Comparison of ENCODE assay signal across 9 mouse cellular contexts in genomic region chr11:54058643-54059042, GRCm38 (mm10). TPM values are rescaled to one million over a fixed set of nuclear protein-coding genes. Genes with fewer than 3 reads are reported as not detected.
A peak's percentile ranks its signal among the peaks of the same experiment; 100 is the strongest.
DNase-seq lines count a peak whose midpoint lies in the region; ATAC-seq lines count a peak whose summit lies in the region.
"Had no signal": no experiment of that assay in that cellular context is flagged by ENCODE, and none has a peak within 500 bp of the region (broad histone marks: within the 10 kb centered on the region; RNA-seq: fewer than 3 reads in every experiment).

No protein-coding gene starts in this region.

- peaks cover 46% of the 10 kb centered on the region; the same call in 1 of the 2 replicates for H3K27me3 ChIP-seq in heart, embryonic 10.5 days (ENCODE audit: insufficient read depth, poor library complexity, severe bottlenecking)
- no peaks in the 10 kb centered on the region for H3K27me3 ChIP-seq in forebrain, embryonic 13.5 days
- H3K27me3 ChIP-seq in limb, embryonic 13.5 days = no peaks in the 10 kb centered on the region

- H3K9ac ChIP-seq in forebrain, embryonic 13.5 days = peak overlapping the region; percentile 26; the same call in 1 of the 2 replicates
- peak overlapping the region; percentile 35 for H3K9ac ChIP-seq in limb, embryonic 13.5 days

- peak overlapping the region; percentile 26 for H3K4me2 ChIP-seq in forebrain, embryonic 13.5 days
- peak overlapping the region; percentile 19; the same call in 1 of the 2 replicates for H3K4me2 ChIP-seq in limb, embryonic 13.5 days (replicated peaks)

- intact Hi-C loops in heart, postnatal 25 days (cut with DNase I) = no loop called here

- WGBS in heart, embryonic 10.5 days = 6% methylated on average over 6 of the region's 6 CpGs
- WGBS in forebrain, embryonic 13.5 days = 4% methylated on average over 5 of the region's 6 CpGs
- 22% methylated on average over 6 of the region's 6 CpGs for WGBS in limb, embryonic 13.5 days

- H3K4me3 ChIP-seq in heart, embryonic 10.5 days = no peak overlapping the region
- H3K4me3 ChIP-seq in forebrain, embryonic 13.5 days = no peak overlapping the region
- H3K4me3 ChIP-seq in limb, embryonic 13.5 days = no peak overlapping the region
- H3K4me3 ChIP-seq: erythroblast, embryonic 14.5 days had no signal

- peaks cover 53% of the 10 kb centered on the region for H3K4me1 ChIP-seq in heart, embryonic 10.5 days
- H3K4me1 ChIP-seq in forebrain, embryonic 13.5 days = peaks cover 40% of the 10 kb centered on the region
- peaks cover 74% of the 10 kb centered on the region for H3K4me1 ChIP-seq in limb, embryonic 13.5 days

- ATAC-seq in forebrain, embryonic 13.5 days = peak; percentile 72
- no peak for ATAC-seq in limb, embryonic 13.5 days (ENCODE audit: low FRiP score, low read depth)

- H3K36me3 ChIP-seq in heart, embryonic 10.5 days = no peaks in the 10 kb centered on the region
- no peaks in the 10 kb centered on the region for H3K36me3 ChIP-seq in forebrain, embryonic 13.5 days (ENCODE audit: poor library complexity, severe bottlenecking)
- H3K36me3 ChIP-seq in limb, embryonic 13.5 days = peaks cover 42% of the 10 kb centered on the region

- H3K27ac ChIP-seq in heart, embryonic 10.5 days = peak overlapping the region; percentile 38; the same call in 1 of the 2 replicates
- H3K27ac ChIP-seq in forebrain, embryonic 13.5 days = peak overlapping the region; percentile 87
- peak overlapping the region; percentile 90 for H3K27ac ChIP-seq in limb, embryonic 13.5 days

- no peak for DNase-seq in heart, embryonic 10.5 days (ENCODE audit: low spot score)
- no peak for DNase-seq in heart, postnatal 25 days (ENCODE audit: low spot score)
- DNase-seq in brain, adult 2 months (ENCODE audit: low read depth, low spot score) = peak; percentile 78
- no peak for DNase-seq in thymus, postnatal 14 days
- no peak for DNase-seq in left cerebral cortex, adult 18-20 months (ENCODE audit: low spot score in 2 of 2)
- no peak for DNase-seq in frontal cortex, adult 2 months (ENCODE audit: extremely low spot score in 1 of 2, low spot score in 1 of 2)

- no peaks in the 10 kb centered on the region for H3K9me3 ChIP-seq in heart, embryonic 10.5 days
- no peaks in the 10 kb centered on the region for H3K9me3 ChIP-seq in forebrain, embryonic 13.5 days (replicated peaks)
- H3K9me3 ChIP-seq in limb, embryonic 13.5 days = no peaks in the 10 kb centered on the region

RNA-seq across cellular contexts. Expression of gene Pdlim4, which starts 10.2 kb away (rescaled TPM):
- polyA plus RNA-seq in heart, embryonic 10.5 days (2016; fragmentation: Nextera tagmentation; extraction: Ambion mirVana) = 12.9 and 27.8 TPM in 2 replicates
- total RNA-seq in heart, postnatal 25 days (2021) = 10 to 100 TPM; 34.4 to 42.1 TPM
- polyA plus RNA-seq in forebrain, embryonic 13.5 days (2015; fragmentation: Nextera tagmentation; extraction: Ambion mirVana) = 36.2 and 38.3 TPM in 2 replicates
- 162 and 169 TPM in 2 replicates for polyA plus RNA-seq in limb, embryonic 13.5 days (2015; fragmentation: Nextera tagmentation; extraction: Ambion mirVana)
- total RNA-seq in left cerebral cortex, adult 18-20 months (2021) = 10 to 100 TPM; 13.5 to 14.5 TPM
- polyA plus RNA-seq in frontal cortex, adult 2 months (2012; rRNA removed) = 22.6 and 24.7 TPM in 2 replicates

RNA-seq across cellular contexts. Expression of gene Slc22a4, which starts 30.8 kb away (rescaled TPM):
- 3.4 and 4.5 TPM in 2 replicates for polyA plus RNA-seq in heart, embryonic 10.5 days (2016; fragmentation: Nextera tagmentation; extraction: Ambion mirVana)
- 1 to 10 TPM; 5.0 to 5.7 TPM for total RNA-seq in heart, postnatal 25 days (2021)
- polyA plus RNA-seq in forebrain, embryonic 13.5 days (2015; fragmentation: Nextera tagmentation; extraction: Ambion mirVana) = 0.21 and 0.74 TPM in 2 replicates
- polyA plus RNA-seq in limb, embryonic 13.5 days (2015; fragmentation: Nextera tagmentation; extraction: Ambion mirVana) = 1.6 TPM in 2 replicates
- total RNA-seq in left cerebral cortex, adult 18-20 months (2021) = 1 to 10 TPM; 6.7 to 7.1 TPM
- 6.6 and 8.9 TPM in 2 replicates for polyA plus RNA-seq in frontal cortex, adult 2 months (2012; rRNA removed)

RNA-seq across cellular contexts. Expression of gene P4ha2, which starts 41.3 kb away (rescaled TPM):
- 57.7 and 69.0 TPM in 2 replicates for polyA plus RNA-seq in heart, embryonic 10.5 days (2016; fragmentation: Nextera tagmentation; extraction: Ambion mirVana)
- total RNA-seq in heart, postnatal 25 days (2021) = 10 to 100 TPM; 56.6 to 61.7 TPM
- 5.5 and 5.6 TPM in 2 replicates for polyA plus RNA-seq in forebrain, embryonic 13.5 days (2015; fragmentation: Nextera tagmentation; extraction: Ambion mirVana)
- 81.3 and 84.9 TPM in 2 replicates for polyA plus RNA-seq in limb, embryonic 13.5 days (2015; fragmentation: Nextera tagmentation; extraction: Ambion mirVana)
- 10 to 100 TPM; 22.8 to 24.3 TPM for total RNA-seq in left cerebral cortex, adult 18-20 months (2021)
- polyA plus RNA-seq in frontal cortex, adult 2 months (2012; rRNA removed) = 20.5 and 27.1 TPM in 2 replicates
- polyA plus RNA-seq: erythroblast, embryonic 14.5 days had no signal

Comparison
In these comparisons a context has a peak if more than half of its experiments do, and no peak if none do; other contexts are left out.
1. H3K27ac ChIP-seq: peak in every context shown above with its lines; median percentile 90 in limb, embryonic 13.5 days; 87 in forebrain, embryonic 13.5 days; 38 in heart, embryonic 10.5 days.